Comparison of ENCODE assay signal across 8 mouse cellular contexts in the genomic region with DNA sequence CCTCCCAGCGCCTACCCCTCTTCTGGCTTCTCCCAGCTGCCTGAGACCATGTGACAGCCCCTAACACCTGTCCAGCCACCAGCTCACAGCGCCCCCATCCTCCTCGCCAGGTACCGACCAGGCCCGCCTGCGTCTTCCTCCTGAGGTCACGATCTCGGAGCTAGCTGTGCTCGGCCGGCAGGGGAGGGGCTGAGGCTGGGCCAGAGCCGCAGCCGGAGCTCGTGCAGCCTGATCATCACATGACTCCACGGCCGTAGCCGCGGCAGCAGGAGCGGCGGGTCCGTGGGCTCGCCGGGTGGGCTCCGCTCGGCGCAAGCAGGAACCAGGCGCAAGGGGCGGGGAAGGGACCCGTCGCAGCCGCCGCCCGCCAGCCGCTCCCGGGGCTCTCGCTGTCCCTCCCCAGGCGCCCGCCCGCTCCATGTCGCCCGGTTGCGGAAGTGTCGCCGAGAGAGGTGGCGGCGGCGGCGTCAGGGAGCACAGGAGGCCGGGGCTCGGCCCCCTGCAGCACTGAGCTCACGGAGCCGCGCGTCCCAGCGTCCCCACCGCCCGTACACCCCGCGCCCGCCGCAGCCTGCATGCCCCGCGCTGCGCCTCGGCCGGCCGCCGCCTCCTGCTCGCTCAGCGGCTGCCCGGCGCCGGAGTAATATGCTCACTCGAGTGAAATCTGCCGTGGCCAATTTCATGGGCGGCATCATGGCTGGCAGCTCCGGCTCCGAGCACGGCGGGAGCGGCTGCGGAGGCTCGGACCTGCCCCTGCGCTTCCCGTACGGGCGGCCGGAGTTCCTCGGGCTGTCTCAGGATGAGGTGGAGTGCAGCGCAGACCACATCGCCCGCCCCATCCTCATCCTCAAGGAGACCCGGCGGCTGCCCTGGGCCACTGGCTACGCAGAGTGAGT. TPM values are rescaled to one million over a fixed set of nuclear protein-coding genes. Genes with fewer than 3 reads are reported as not detected.
A peak's percentile ranks its signal among the peaks of the same experiment; 100 is the strongest.
DNase-seq lines count a peak whose midpoint lies in the region; ATAC-seq and TF ChIP-seq lines count a peak whose summit lies in the region.

A gene (plus strand): TSS at position 222 of the 896 bp plus-strand sequence.

- H3K36me3 ChIP-seq in ES-Bruce4 (ENCODE audit: control insufficient read depth, insufficient read depth, low read length, poor library complexity, severe bottlenecking) = no peaks in the 10 kb centered on the region
- H3K36me3 ChIP-seq in hindbrain, embryonic 11.5 days (ENCODE audit: control insufficient read depth, insufficient read depth, low read length) = no peaks in the 10 kb centered on the region
- H3K36me3 ChIP-seq in lung, postnatal 0 days (ENCODE audit: insufficient read depth, low read length) = no peaks in the 10 kb centered on the region

- H3K4me1 ChIP-seq in ES-Bruce4 (ENCODE audit: control insufficient read depth, insufficient read depth, low read length) = peaks cover 3% of the 10 kb centered on the region
- H3K4me1 ChIP-seq in cerebellum, adult 2 months (ENCODE audit: control insufficient read depth, insufficient read depth, low read length) = no peaks in the 10 kb centered on the region; the same call in 1 of the 2 replicates
- H3K4me1 ChIP-seq in hindbrain, embryonic 11.5 days (replicated peaks; ENCODE audit: control insufficient read depth, insufficient read depth, low read length) = 0 out of 2 replicates have a peak, but pooled peaks cover 2% of the 10 kb centered on the region
- H3K4me1 ChIP-seq in lung, postnatal 0 days (ENCODE audit: insufficient read depth, low read depth, low read length) = 0 out of 2 replicates have a peak, but pooled peaks cover 3% of the 10 kb centered on the region

- no peak for TF ChIP-seq EP300 in ES-Bruce4 (IDR thresholded peaks at IDR 0.05; ENCODE audit: insufficient read depth, low read depth, low read length)
- no peak for TF ChIP-seq EP300 in lung, postnatal 0 days (IDR thresholded peaks at IDR 0.05)

- DNase-seq in cerebellum, adult 2 months = peak; percentile 83 to 84
- peak; percentile 45 to 68 for DNase-seq in frontal cortex, postnatal 10 days (ENCODE audit: low spot score in 2 of 2)
- peak; percentile 79 for DNase-seq in hindbrain, embryonic 11.5 days (ENCODE audit: low spot score)
- DNase-seq in layer of hippocampus, postnatal 14 days (ENCODE audit: low spot score in 2 of 2) = peak; percentile 46 to 70
- DNase-seq in lung, postnatal 0 days (ENCODE audit: low spot score) = peak; percentile 81
- DNase-seq in ovary, postnatal 10 days (ENCODE audit: low spot score) = peak; percentile 27
- DNase-seq in thymus, postnatal 10 days (ENCODE audit: low spot score in 2 of 2) = peak; percentile 84 to 85

- ATAC-seq in hindbrain, embryonic 11.5 days (ENCODE audit: low FRiP score) = peak; percentile 85
- peak; percentile 93 for ATAC-seq in lung, postnatal 0 days

- TF ChIP-seq CTCF in ES-Bruce4 (IDR thresholded peaks at IDR 0.05; ENCODE audit: low read depth, low read length) = peak; percentile 36
- 0 out of 2 replicates have a peak, but pooled peaks have one; percentile 25 for TF ChIP-seq CTCF in cerebellum, adult 2 months (IDR thresholded peaks at IDR 0.05; ENCODE audit: borderline replicate concordance, insufficient read depth, low read depth, low read length)
- TF ChIP-seq CTCF in lung, postnatal 0 days (IDR thresholded peaks at IDR 0.05) = peak; percentile 69

- H3K4me2 ChIP-seq in hindbrain, embryonic 11.5 days (replicated peaks; ENCODE audit: low read depth, low read length) = peak within 1 kb of the TSS; percentile 98
- peak within 1 kb of the TSS; percentile 96 for H3K4me2 ChIP-seq in lung, postnatal 0 days (replicated peaks; ENCODE audit: low read depth, low read length)

- TF ChIP-seq POLR2A in ES-Bruce4 (IDR thresholded peaks at IDR 0.05; ENCODE audit: insufficient read depth, low read length) = no peak
- TF ChIP-seq POLR2A in cerebellum, adult 2 months (IDR thresholded peaks at IDR 0.05; ENCODE audit: borderline replicate concordance, insufficient read depth, low read length) = peak; percentile 48; the same call in 1 of the 2 replicates

- H3K9me3 ChIP-seq in ES-Bruce4 (replicated peaks; ENCODE audit: control insufficient read depth, insufficient read depth, low read length, poor library complexity, severe bottlenecking) = no peaks in the 10 kb centered on the region
- H3K9me3 ChIP-seq in hindbrain, embryonic 11.5 days (ENCODE audit: control insufficient read depth, low read length) = no peaks in the 10 kb centered on the region
- no peaks in the 10 kb centered on the region for H3K9me3 ChIP-seq in lung, postnatal 0 days (ENCODE audit: low read length)

- peaks cover 4% of the 10 kb centered on the region; the same call in 1 of the 2 replicates for H3K27me3 ChIP-seq in ES-Bruce4 (ENCODE audit: control insufficient read depth, insufficient read depth, low read length, poor library complexity, severe bottlenecking)
- H3K27me3 ChIP-seq in cerebellum, adult 2 months (ENCODE audit: control insufficient read depth, insufficient read depth, low read length) = no peaks in the 10 kb centered on the region
- H3K27me3 ChIP-seq in hindbrain, embryonic 11.5 days (ENCODE audit: control insufficient read depth, insufficient read depth, low read length) = no peaks in the 10 kb centered on the region; the same call in 1 of the 2 replicates
- no peaks in the 10 kb centered on the region for H3K27me3 ChIP-seq in lung, postnatal 0 days (replicated peaks; ENCODE audit: insufficient read depth, low read length)

- peak within 1 kb of the TSS; percentile 66 for H3K4me3 ChIP-seq in ES-Bruce4 (ENCODE audit: low read depth, low read length)
- H3K4me3 ChIP-seq in cerebellum, adult 2 months (replicated peaks; ENCODE audit: insufficient read depth, low read depth, low read length) = peak within 1 kb of the TSS; percentile 85
- H3K4me3 ChIP-seq in hindbrain, embryonic 11.5 days (ENCODE audit: low read depth, low read length) = peak within 1 kb of the TSS; percentile 59
- H3K4me3 ChIP-seq in lung, postnatal 0 days (ENCODE audit: low read depth, low read length) = peak within 1 kb of the TSS; percentile 83

- WGBS in cerebellum, adult 2 months = under 1% methylated on average over 93 of the region's 94 CpGs
- under 1% methylated on average over 82 of the region's 94 CpGs for WGBS in hindbrain, embryonic 11.5 days
- under 1% methylated on average over 72 of the region's 94 CpGs for WGBS in lung, postnatal 0 days

- H3K9ac ChIP-seq in ES-Bruce4 (ENCODE audit: low read depth, poor library complexity, severe bottlenecking) = peak within 1 kb of the TSS; percentile 82
- peak within 1 kb of the TSS; percentile 81 for H3K9ac ChIP-seq in hindbrain, embryonic 11.5 days (ENCODE audit: low read depth, low read length)
- H3K9ac ChIP-seq in lung, postnatal 0 days (replicated peaks; ENCODE audit: low read depth) = peak within 1 kb of the TSS; percentile 63

- no peak within 1 kb of the TSS for H3K27ac ChIP-seq in ES-Bruce4 (ENCODE audit: insufficient read depth, low read length)
- H3K27ac ChIP-seq in cerebellum, adult 2 months (ENCODE audit: insufficient read depth, low read length) = peak within 1 kb of the TSS; percentile 48
- peak within 1 kb of the TSS; percentile 81 for H3K27ac ChIP-seq in hindbrain, embryonic 11.5 days (ENCODE audit: low read depth, low read length)
- peak within 1 kb of the TSS; percentile 85 for H3K27ac ChIP-seq in lung, postnatal 0 days (ENCODE audit: low read length)

RNA-seq across cellular contexts. Expression of the gene that starts here (rescaled TPM):
- 7.1 and 8.7 TPM in 2 replicates for polyA plus RNA-seq in ES-Bruce4 (2011; ENCODE audit: insufficient read depth, insufficient read length, low read depth, missing spikeins)
- polyA plus RNA-seq in cerebellum, adult 2 months (2012; rRNA removed) = 30.4 and 32.0 TPM in 2 replicates
- 8.1 and 9.7 TPM in 2 replicates for polyA plus RNA-seq in hindbrain, embryonic 11.5 days (2014; fragmentation: Nextera tagmentation; extraction: Ambion mirVana)
- total RNA-seq in layer of hippocampus, postnatal 14 days (2021) = 10 to 100 TPM; 73.7 to 78.3 TPM
- polyA plus RNA-seq in lung, postnatal 0 days (2015; fragmentation: Nextera tagmentation; extraction: Ambion mirVana) = 10.4 and 12.2 TPM in 2 replicates

Comparison
In these comparisons a context has a peak if more than half of its experiments do, and no peak if none do; other contexts are left out.
1. DNase-seq: peak in every context shown above with its lines; median percentile 84 in thymus, postnatal 10 days; 84 in cerebellum, adult 2 months; 81 in lung, postnatal 0 days; 79 in hindbrain, embryonic 11.5 days; 58 in layer of hippocampus, postnatal 14 days; 56 in frontal cortex, postnatal 10 days; 27 in ovary, postnatal 10 days.